Comparison of ENCODE assay signal across 10 mouse cellular contexts in the genomic region with DNA sequence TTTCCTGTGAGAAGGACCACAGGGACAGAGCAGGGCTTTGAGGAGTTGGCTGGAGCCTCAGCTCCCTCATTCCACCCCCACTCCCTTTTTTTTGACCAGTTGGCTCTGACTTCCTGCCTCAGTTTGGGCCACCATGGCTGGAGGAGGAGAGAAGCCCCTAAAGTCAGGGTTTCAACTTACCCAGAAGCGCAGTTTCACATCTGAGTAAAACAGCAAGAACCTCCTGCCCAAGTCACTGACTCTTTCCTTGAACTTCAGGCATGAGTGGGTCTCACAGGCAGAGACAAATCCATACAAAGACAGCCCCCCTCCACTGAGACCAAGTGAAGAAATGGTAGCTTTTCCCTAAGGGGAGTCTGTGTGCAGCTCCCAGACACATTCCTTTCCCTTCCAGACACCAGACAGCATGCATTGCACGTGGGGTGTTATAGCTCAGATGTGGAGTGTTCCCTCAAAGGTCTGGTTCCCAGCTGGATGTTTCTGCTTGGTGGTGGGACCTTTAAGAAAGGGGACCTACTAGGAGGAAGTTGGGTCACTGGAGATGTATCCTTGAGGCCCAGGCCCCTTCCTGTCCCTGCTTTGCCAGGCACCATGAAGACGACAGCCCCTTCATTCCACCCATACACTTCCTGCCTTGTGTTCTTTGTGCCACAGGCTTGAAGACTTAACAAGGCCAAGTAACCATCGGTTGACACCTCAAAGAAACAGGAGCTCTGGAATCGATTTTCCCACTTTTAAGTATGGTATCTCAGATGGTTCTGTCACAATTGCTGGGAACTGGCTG. TPM values are rescaled to one million over a fixed set of nuclear protein-coding genes. Genes with fewer than 3 reads are reported as not detected.
DNase-seq lines count a peak whose midpoint lies in the region; ATAC-seq and TF ChIP-seq lines count a peak whose summit lies in the region.
"Had no signal": no experiment of that assay in that cellular context is flagged by ENCODE, and none has a peak within 500 bp of the region (broad histone marks: within the 10 kb centered on the region; RNA-seq: fewer than 3 reads in every experiment).

No protein-coding gene starts in this region.

- no peak for TF ChIP-seq EP300 in lung, postnatal 0 days (IDR thresholded peaks at IDR 0.05)

- H3K9me3 ChIP-seq in lung, postnatal 0 days (ENCODE audit: low read length): no peaks in the 10 kb centered on the region
- H3K9me3 ChIP-seq in embryonic facial prominence, embryonic 14.5 days (ENCODE audit: control insufficient read depth, low read length): no peaks in the 10 kb centered on the region
- no peaks in the 10 kb centered on the region for H3K9me3 ChIP-seq in hindbrain, embryonic 15.5 days
- no peaks in the 10 kb centered on the region for H3K9me3 ChIP-seq in midbrain, postnatal 0 days (ENCODE audit: low read length)

- H3K4me2 ChIP-seq in lung, postnatal 0 days (replicated peaks; ENCODE audit: low read depth, low read length): no peak overlapping the region
- no peak overlapping the region for H3K4me2 ChIP-seq in embryonic facial prominence, embryonic 14.5 days (ENCODE audit: low read depth, low read length)
- H3K4me2 ChIP-seq in hindbrain, embryonic 15.5 days: no peak overlapping the region
- H3K4me2 ChIP-seq in midbrain, postnatal 0 days (ENCODE audit: low read depth, low read length, poor library complexity, severe bottlenecking): no peak overlapping the region

- no peak for TF ChIP-seq CTCF in lung, postnatal 0 days (IDR thresholded peaks at IDR 0.05)
- TF ChIP-seq CTCF in midbrain, postnatal 0 days (IDR thresholded peaks at IDR 0.05): no peak

- no peaks in the 10 kb centered on the region; the same call in 1 of the 2 replicates for H3K4me1 ChIP-seq in lung, postnatal 0 days (ENCODE audit: insufficient read depth, low read depth, low read length)
- H3K4me1 ChIP-seq in embryonic facial prominence, embryonic 14.5 days (ENCODE audit: control insufficient read depth, insufficient read depth, low read length): peaks cover 12% of the 10 kb centered on the region
- no peaks in the 10 kb centered on the region; the same call in 1 of the 2 replicates for H3K4me1 ChIP-seq in hindbrain, embryonic 15.5 days (replicated peaks)
- H3K4me1 ChIP-seq in midbrain, postnatal 0 days (ENCODE audit: insufficient read depth, low read length): no peaks in the 10 kb centered on the region

- no peak for ATAC-seq in lung, postnatal 0 days
- no peak for ATAC-seq in embryonic facial prominence, embryonic 14.5 days (ENCODE audit: low read depth)
- no peak for ATAC-seq in hindbrain, embryonic 15.5 days (ENCODE audit: low FRiP score, low read depth)
- no peak for ATAC-seq in midbrain, postnatal 0 days (ENCODE audit: low FRiP score)

- H3K27me3 ChIP-seq in lung, postnatal 0 days (replicated peaks; ENCODE audit: insufficient read depth, low read length): no peaks in the 10 kb centered on the region
- H3K27me3 ChIP-seq in embryonic facial prominence, embryonic 14.5 days (replicated peaks; ENCODE audit: control insufficient read depth, insufficient read depth, low read length): no peaks in the 10 kb centered on the region
- H3K27me3 ChIP-seq in hindbrain, embryonic 15.5 days: no peaks in the 10 kb centered on the region
- H3K27me3 ChIP-seq in midbrain, postnatal 0 days (ENCODE audit: insufficient read depth, low read length): no peaks in the 10 kb centered on the region

- no peak overlapping the region for H3K4me3 ChIP-seq in lung, postnatal 0 days (ENCODE audit: low read depth, low read length)
- H3K4me3 ChIP-seq in embryonic facial prominence, embryonic 14.5 days (ENCODE audit: low read depth, low read length): no peak overlapping the region
- no peak overlapping the region for H3K4me3 ChIP-seq in hindbrain, embryonic 15.5 days
- H3K4me3 ChIP-seq in midbrain, postnatal 0 days (ENCODE audit: low read depth, low read length): no peak overlapping the region

- DNase-seq in lung, postnatal 0 days (ENCODE audit: low spot score): no peak
- DNase-seq in lung, postnatal 36 days: no peak
- DNase-seq in embryonic facial prominence, embryonic 14.5 days (ENCODE audit: low spot score): no peak
- no peak for DNase-seq in midbrain, postnatal 0 days (ENCODE audit: low spot score)
- DNase-seq in cerebellum, adult 9-10 months: no peak
- DNase-seq in kidney, adult 18-20 months: no peak
- no peak for DNase-seq in adipocyte (ENCODE audit: low spot score)

- H3K27ac ChIP-seq in lung, postnatal 0 days (ENCODE audit: low read length): peak overlapping the region; percentile 38; the same call in 1 of the 2 replicates
- peak overlapping the region; percentile 68 for H3K27ac ChIP-seq in embryonic facial prominence, embryonic 14.5 days (replicated peaks; ENCODE audit: low read depth, low read length)
- peak overlapping the region; percentile 74 for H3K27ac ChIP-seq in hindbrain, embryonic 15.5 days (replicated peaks)
- peak overlapping the region; percentile 58 for H3K27ac ChIP-seq in midbrain, postnatal 0 days (ENCODE audit: low read depth, low read length)

- no peak overlapping the region for H3K9ac ChIP-seq in lung, postnatal 0 days (replicated peaks; ENCODE audit: low read depth)
- H3K9ac ChIP-seq in embryonic facial prominence, embryonic 14.5 days (ENCODE audit: low read depth, low read length): no peak overlapping the region
- H3K9ac ChIP-seq in hindbrain, embryonic 15.5 days: no peak overlapping the region
- H3K9ac ChIP-seq in midbrain, postnatal 0 days (replicated peaks; ENCODE audit: low read length, poor library complexity, severe bottlenecking): no peak overlapping the region

- WGBS in lung, postnatal 0 days: 60% methylated on average over 5 of the region's 5 CpGs
- WGBS in embryonic facial prominence, embryonic 14.5 days: 62% methylated on average over 5 of the region's 5 CpGs
- 85% methylated on average over 5 of the region's 5 CpGs for WGBS in hindbrain, embryonic 15.5 days
- 81% methylated on average over 5 of the region's 5 CpGs for WGBS in midbrain, postnatal 0 days

- no peaks in the 10 kb centered on the region for H3K36me3 ChIP-seq in lung, postnatal 0 days (ENCODE audit: insufficient read depth, low read length)
- H3K36me3 ChIP-seq in embryonic facial prominence, embryonic 14.5 days (ENCODE audit: control insufficient read depth, insufficient read depth, low read length): no peaks in the 10 kb centered on the region
- no peaks in the 10 kb centered on the region for H3K36me3 ChIP-seq in hindbrain, embryonic 15.5 days
- H3K36me3 ChIP-seq in midbrain, postnatal 0 days (ENCODE audit: insufficient read depth, low read length): no peaks in the 10 kb centered on the region

RNA-seq across cellular contexts. Expression of a gene that starts 27.1 kb away (rescaled TPM):
- 78.2 and 89.0 TPM in 2 replicates for polyA plus RNA-seq in lung, postnatal 0 days (2015; fragmentation: Nextera tagmentation; extraction: Ambion mirVana)
- polyA plus RNA-seq in embryonic facial prominence, embryonic 14.5 days (2014; fragmentation: Nextera tagmentation; extraction: Ambion mirVana): 27.6 and 30.1 TPM in 2 replicates
- polyA plus RNA-seq in hindbrain, embryonic 15.5 days (2015; fragmentation: Nextera tagmentation; extraction: Ambion mirVana): 24.7 and 26.8 TPM in 2 replicates
- total RNA-seq in midbrain, postnatal 0 days (2014; rRNA removed): 26.6 and 26.7 TPM in 2 replicates
- polyA plus RNA-seq in midbrain, postnatal 0 days (2015; fragmentation: Nextera tagmentation; extraction: Ambion mirVana): 19.7 and 21.5 TPM in 2 replicates

RNA-seq across cellular contexts. Expression of a gene that starts 49.2 kb away (rescaled TPM):
- 0.18 and 0.27 TPM in 2 replicates for polyA plus RNA-seq in lung, postnatal 0 days (2015; fragmentation: Nextera tagmentation; extraction: Ambion mirVana)
- not detected in 2 replicates for polyA plus RNA-seq in embryonic facial prominence, embryonic 14.5 days (2014; fragmentation: Nextera tagmentation; extraction: Ambion mirVana)
- not detected in 2 replicates for polyA plus RNA-seq in hindbrain, embryonic 15.5 days (2015; fragmentation: Nextera tagmentation; extraction: Ambion mirVana)
- total RNA-seq in midbrain, postnatal 0 days (2014; rRNA removed): not detected in 2 replicates
- not detected in 2 replicates for polyA plus RNA-seq in midbrain, postnatal 0 days (2015; fragmentation: Nextera tagmentation; extraction: Ambion mirVana)
- total RNA-seq: gastrocnemius, postnatal 10 days; layer of hippocampus, postnatal 10 days had no signal
